Mouse (Mus musculus) liver, embryonic 13.5 days (tissue): Measurements from ENCODE around the gene Olfr541. TPM values are rescaled to one million over a fixed set of nuclear protein-coding genes. Genes with fewer than 3 reads are reported as not detected.

Source experiments
- ATAC-seq: fragments of 200-750 bp; cut with Nextera tagmentation; 2 replicates; pipeline ENCODE4 v1.8.0; 2017; ENCODE audit warnings: low read depth, mild to moderate bottlenecking, moderate number of reproducible peaks, moderate library complexity
- DNase-seq: peaks from one replicate; pipeline ENCODE4 v3.0.0; 2022
- H3K27ac ChIP-seq: fragments of 300-500 bp; sonication (generic); 2 replicates; pipeline ENCODE4 v1.5.1; 2015; ENCODE audit warnings: moderate library complexity, mild to moderate bottlenecking, inconsistent platforms
- H3K27me3 ChIP-seq: fragments of 300-500 bp; sonication (generic); 2 replicates; pipeline ENCODE4 v1.6.1; 2015; ENCODE audit warnings: mild to moderate bottlenecking, inconsistent platforms
- H3K36me3 ChIP-seq: fragments of 300-500 bp; sonication (generic); 2 replicates; pipeline ENCODE4 v1.6.1; 2015; ENCODE audit warnings: mild to moderate bottlenecking, inconsistent platforms
- H3K4me1 ChIP-seq: fragments of 300-500 bp; sonication (generic); replicated peaks from 2 replicates; pipeline ENCODE4 v1.6.1; 2015; ENCODE audit warnings: inconsistent platforms
- H3K4me2 ChIP-seq: fragments of 300-500 bp; sonication (generic); 2 replicates; pipeline ENCODE4 v1.6.1; 2015; ENCODE audit warnings: inconsistent platforms, mild to moderate bottlenecking, moderate library complexity
- H3K4me3 ChIP-seq: fragments of 300-500 bp; sonication (generic); replicated peaks from 2 replicates; pipeline ENCODE4 v1.5.1; 2015; ENCODE audit warnings: mild to moderate bottlenecking, inconsistent platforms
- H3K9ac ChIP-seq: fragments of 300-500 bp; sonication (generic); 2 replicates; pipeline ENCODE4 v1.6.1; 2015; ENCODE audit warnings: mild to moderate bottlenecking, inconsistent platforms
- H3K9me3 ChIP-seq: fragments of 300-500 bp; sonication (generic); replicated peaks from 2 replicates; pipeline ENCODE4 v1.6.1; 2016; ENCODE audit warnings: inconsistent platforms
- WGBS: fragments of 180-500 bp; shearing (Covaris S2); methylation state at CpG from one replicate; pipeline ENCODE4 v1.1.7; 2015; ENCODE audit not compliant: insufficient replicate concordance; 5-methylcytosine and 5-hydroxymethylcytosine counted together
- polyA plus RNA-seq: library from polyadenylated mRNA; unstranded; fragments of >200 nt; fragmentation: Nextera tagmentation; extraction: Ambion mirVana; gene quantifications from 2 replicates; pipeline ENCODE4 v1.2.1, GENCODE M21; 2015

Olfr541 gene
- polyA plus RNA-seq, 1 experiment from 2014 or later: not detected

DNA sequence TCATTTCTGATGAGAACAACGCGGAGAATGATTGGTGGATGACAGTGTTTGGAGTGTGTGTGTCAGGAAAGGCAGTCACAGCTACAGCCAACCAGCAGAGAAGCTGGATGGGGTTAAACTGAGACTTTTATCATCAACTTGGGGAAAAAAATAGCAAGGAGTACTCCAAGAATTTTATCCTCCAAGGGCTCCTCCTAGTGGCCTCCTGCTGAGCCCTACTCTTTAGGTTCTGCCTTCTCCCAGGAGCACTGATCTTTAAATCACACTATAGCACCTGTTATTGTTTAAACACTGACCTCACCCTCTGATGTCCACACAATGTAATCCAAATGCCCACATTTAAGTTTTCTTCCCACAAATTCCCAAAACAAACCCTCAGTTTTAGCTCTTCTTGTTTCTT lies 36.1 kb downstream of the Olfr541 start:
- 42% methylated on average over 2 of the region's 2 CpGs for WGBS

DNA sequence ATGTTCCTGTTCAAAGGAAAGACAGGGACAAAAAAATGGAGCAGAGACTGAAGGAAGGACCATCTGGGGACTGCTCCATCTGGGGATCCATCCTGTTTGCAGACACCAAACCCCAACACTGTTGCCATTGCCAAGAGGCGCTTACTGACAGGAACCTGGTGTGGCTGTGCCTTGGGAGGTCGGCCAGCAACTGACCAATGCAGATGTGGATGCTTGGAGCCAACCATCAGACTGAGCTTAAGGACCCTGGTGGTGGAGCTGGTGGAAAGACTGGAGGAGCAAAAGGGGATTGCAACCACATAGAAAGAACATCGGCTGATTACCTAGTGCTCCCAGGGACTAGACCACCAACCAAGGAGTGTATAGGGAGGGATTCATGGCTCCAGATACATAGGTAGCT lies 50.3 kb downstream of the Olfr541 start:
- WGBS: 56% methylated on average over 3 of the region's 3 CpGs
- no peaks in the 10 kb centered on the region for H3K27me3 ChIP-seq

More for the DNA sequence above, 36.1 kb downstream of the Olfr541 start:
- Histone ChIP-seq H3K9ac (no peak overlapping the region), H3K4me3 (no peak overlapping the region), H3K4me1 (no peaks in the 10 kb centered on the region), H3K27me3 (no peaks in the 10 kb centered on the region), H3K36me3 (no peaks in the 10 kb centered on the region), H3K4me2 (no peak overlapping the region), H3K9me3 (no peaks in the 10 kb centered on the region), H3K27ac (no peak overlapping the region)
- no peak for ATAC-seq
- no peak for DNase-seq

GRCm38 (mm10) chr7:140748116-140748826 lies 51.2 kb downstream of the Olfr541 start:
- WGBS: 67% methylated on average over 6 of the region's 6 CpGs
- Histone ChIP-seq H3K4me2 (no peak overlapping the region), H3K4me3 (no peak overlapping the region), H3K27me3 (no peaks in the 10 kb centered on the region), H3K36me3 (no peaks in the 10 kb centered on the region), H3K9ac (no peak overlapping the region), H3K4me1 (no peaks in the 10 kb centered on the region), H3K27ac (no peak overlapping the region), H3K9me3 (no peaks in the 10 kb centered on the region)
- no peak for DNase-seq
- ATAC-seq: no peak

More for the DNA sequence above, 50.3 kb downstream of the Olfr541 start:
- ATAC-seq: no peak
- DNase-seq: no peak
- Histone ChIP-seq H3K27ac (no peak overlapping the region), H3K9me3 (no peaks in the 10 kb centered on the region), H3K36me3 (no peaks in the 10 kb centered on the region), H3K9ac (no peak overlapping the region), H3K4me2 (no peak overlapping the region), H3K4me3 (no peak overlapping the region), H3K4me1 (no peaks in the 10 kb centered on the region)

DNA sequence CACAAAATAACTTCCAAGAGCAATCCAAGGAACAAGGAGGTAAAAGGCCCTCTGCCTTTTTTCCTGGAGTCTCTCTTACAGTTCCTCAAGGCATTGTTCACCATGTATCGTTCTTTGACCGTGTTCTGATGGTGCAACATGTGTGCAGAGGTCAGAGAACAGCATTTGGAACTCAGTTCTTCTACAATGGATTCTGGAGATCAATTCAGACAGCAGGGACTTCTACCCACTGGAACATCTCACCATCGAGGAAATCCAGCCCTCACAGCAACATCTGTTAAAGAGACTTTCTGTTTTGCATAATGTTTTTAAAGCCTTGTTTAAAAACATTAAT lies 51.7 kb downstream of the Olfr541 start:
- H3K9ac ChIP-seq: no peak overlapping the region
- no peaks in the 10 kb centered on the region for H3K27me3 ChIP-seq
- no peaks in the 10 kb centered on the region for H3K4me1 ChIP-seq
- ATAC-seq (no peak), DNase-seq (no peak)
- WGBS: 47% methylated on average over 3 of the region's 3 CpGs
- no peak overlapping the region for H3K4me3 ChIP-seq
- H3K27ac ChIP-seq: no peak overlapping the region
- H3K36me3 ChIP-seq: no peaks in the 10 kb centered on the region
- H3K9me3 ChIP-seq: no peaks in the 10 kb centered on the region
- H3K4me2 ChIP-seq: no peak overlapping the region

- DNase-seq: no peak
- Histone ChIP-seq H3K4me3 (no peak overlapping the region), H3K9me3 (no peaks in the 10 kb centered on the region), H3K4me1 (no peaks in the 10 kb centered on the region; the same call in 1 of the 2 replicates), H3K27me3 (no peaks in the 10 kb centered on the region), H3K36me3 (no peaks in the 10 kb centered on the region), H3K27ac (no peak overlapping the region), H3K9ac (no peak overlapping the region), H3K4me2 (no peak overlapping the region)
- ATAC-seq: no peak
These were observed 57.5 kb downstream of the Olfr541 start for GRCm38 (mm10) chr7:140754556-140754955.

Other genes starting within 250 kb of the Olfr541 start
- gene Olfr533, start 233.9 kb upstream of the Olfr541 start, polyA plus RNA-seq: not detected in 2 replicates
- gene Olfr535, start 213.1 kb upstream of the Olfr541 start, polyA plus RNA-seq: not detected in 2 replicates
- not detected in 2 replicates for gene Olfr536, start 189.9 kb upstream of the Olfr541 start, polyA plus RNA-seq
- gene Olfr538, start 129.4 kb upstream of the Olfr541 start, polyA plus RNA-seq: not detected in 2 replicates
- not detected in 2 replicates for gene Olfr46, start 96.0 kb upstream of the Olfr541 start, polyA plus RNA-seq
- gene Olfr61, start 68.3 kb upstream of the Olfr541 start, polyA plus RNA-seq: not detected in 2 replicates
- gene Olfr53, start 50.8 kb upstream of the Olfr541 start, polyA plus RNA-seq: not detected in 2 replicates
- not detected in 2 replicates for gene Olfr539, start 37.3 kb upstream of the Olfr541 start, polyA plus RNA-seq
- gene Olfr45, start 15.3 kb upstream of the Olfr541 start, polyA plus RNA-seq: not detected in 2 replicates
- 0.10 TPM in 1 of 2 replicates, not detected in the other for gene Cyp2e1, start 66.5 kb downstream of the Olfr541 start, polyA plus RNA-seq
- gene Syce1, start 90.6 kb downstream of the Olfr541 start, polyA plus RNA-seq: 0.17 and 0.20 TPM in 2 replicates
- gene Zfp941, start 124.9 kb downstream of the Olfr541 start, polyA plus RNA-seq: 0.24 and 0.38 TPM in 2 replicates
- gene Urah, start 137.8 kb downstream of the Olfr541 start, polyA plus RNA-seq: 9.7 and 10.9 TPM in 2 replicates
- gene Scgb1c1, start 148.3 kb downstream of the Olfr541 start, polyA plus RNA-seq: not detected in 2 replicates
- gene Odf3, start 150.5 kb downstream of the Olfr541 start, polyA plus RNA-seq: not detected in 2 replicates
- not detected in 2 replicates for gene Gm45785, start 159.1 kb downstream of the Olfr541 start, polyA plus RNA-seq
- gene Ric8a, start 159.7 kb downstream of the Olfr541 start, polyA plus RNA-seq: 25.0 and 25.1 TPM in 2 replicates
- gene Bet1l, start 160.3 kb downstream of the Olfr541 start, polyA plus RNA-seq: 17.1 and 20.1 TPM in 2 replicates
- gene Psmd13, start 184.7 kb downstream of the Olfr541 start, polyA plus RNA-seq: 187 and 202 TPM in 2 replicates
- 16.6 and 16.8 TPM in 2 replicates for gene Sirt3, start 185.0 kb downstream of the Olfr541 start, polyA plus RNA-seq
- gene Cox8b, start 203.2 kb downstream of the Olfr541 start, polyA plus RNA-seq: 0.33 and 1.3 TPM in 2 replicates
- gene Nlrp6, start 223.6 kb downstream of the Olfr541 start, polyA plus RNA-seq: 1.6 and 2.4 TPM in 2 replicates
- 5.0 and 5.9 TPM in 2 replicates for gene Pgghg, start 244.1 kb downstream of the Olfr541 start, polyA plus RNA-seq